Mouse (Mus musculus): ENCODE measurements around the gene Dcakd.

Gene Dcakd

DNA sequence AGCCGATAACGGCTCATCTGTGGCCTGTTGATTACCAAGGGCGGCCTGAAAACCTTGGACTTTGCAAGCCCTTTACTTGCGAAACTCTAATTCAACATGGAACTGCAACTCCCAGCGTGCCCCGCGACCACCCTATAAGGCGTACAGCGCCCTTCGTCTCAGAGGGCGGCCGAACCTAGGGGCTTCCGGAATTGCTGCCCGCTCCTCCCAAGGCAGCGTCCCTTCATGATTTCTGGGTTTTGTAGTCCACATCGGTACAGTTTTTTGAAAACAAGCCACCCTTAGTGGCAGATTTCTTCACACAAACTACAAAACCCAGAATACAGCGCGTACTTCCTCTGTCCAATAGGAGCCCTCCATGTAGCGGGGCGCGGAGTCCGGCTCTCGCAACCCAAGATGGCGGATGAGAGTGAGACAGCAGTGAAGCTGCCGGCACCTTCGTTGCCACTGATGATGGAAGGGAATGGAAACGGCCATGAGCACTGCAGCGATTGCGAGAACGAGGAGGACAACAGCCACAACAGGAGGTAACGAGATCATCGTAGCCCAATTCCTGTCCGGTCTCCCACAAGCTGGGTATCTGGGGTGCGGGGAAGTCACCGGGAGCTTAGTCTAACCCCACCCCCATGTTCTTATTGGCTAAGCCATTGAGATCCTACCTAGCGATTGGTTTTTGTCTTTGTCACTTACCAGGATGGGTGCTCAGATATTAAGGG, at the start of gene Dcakd, which contains the start of gene Nmt1:
Gene Dcakd (minus strand): TSS at position 158 of the 716 bp plus-strand sequence.
Gene Nmt1 (plus strand): TSS at position 15 of the 716 bp plus-strand sequence.
- peak; percentile 83 to 90 for DNase-seq (ENCODE audit: low spot score in 2 of 2)

DNA sequence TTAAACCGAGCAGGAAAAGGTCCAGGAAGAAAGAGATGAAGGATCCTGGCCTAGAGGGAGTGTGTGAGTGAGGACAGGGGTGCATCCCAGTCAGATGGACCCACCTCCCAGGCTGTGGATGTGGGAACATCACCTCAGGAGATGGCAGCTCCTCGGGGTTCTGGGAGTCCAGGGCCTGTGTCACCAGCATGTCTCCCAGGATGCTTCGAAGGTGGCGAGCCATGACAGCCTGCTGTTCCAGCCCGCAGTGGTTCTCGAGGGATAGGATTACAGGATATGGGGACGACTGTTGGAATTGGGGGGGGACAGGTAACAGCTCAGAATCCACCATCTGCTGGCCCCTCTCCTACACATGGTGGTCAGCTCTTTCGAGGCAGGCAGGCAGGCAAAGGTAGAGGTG, 48.4 kb upstream of the Dcakd start:
- DNase-seq (ENCODE audit: low spot score in 2 of 2), result no peak

DNA sequence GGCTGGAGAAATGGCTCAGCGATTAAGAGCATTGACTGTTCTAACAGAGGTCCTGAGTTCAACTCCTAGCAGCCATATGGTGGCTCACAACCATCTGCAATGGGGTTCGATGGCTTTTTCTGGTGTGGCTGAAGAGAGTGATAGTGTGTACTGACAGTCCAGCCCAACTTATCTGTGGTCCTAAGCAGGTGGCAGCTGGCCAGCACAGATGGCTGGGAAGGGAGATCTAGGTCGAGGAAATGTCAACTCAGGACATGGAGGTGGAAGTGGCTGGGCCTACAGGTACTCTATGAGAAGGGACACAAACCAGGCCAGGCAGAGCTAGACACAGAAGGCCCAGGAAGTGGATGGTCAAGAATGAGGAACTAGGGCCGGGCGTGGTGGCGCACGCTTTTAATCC, 47.9 kb upstream of the Dcakd start:
- DNase-seq (ENCODE audit: low spot score in 2 of 2), result no peak

DNA sequence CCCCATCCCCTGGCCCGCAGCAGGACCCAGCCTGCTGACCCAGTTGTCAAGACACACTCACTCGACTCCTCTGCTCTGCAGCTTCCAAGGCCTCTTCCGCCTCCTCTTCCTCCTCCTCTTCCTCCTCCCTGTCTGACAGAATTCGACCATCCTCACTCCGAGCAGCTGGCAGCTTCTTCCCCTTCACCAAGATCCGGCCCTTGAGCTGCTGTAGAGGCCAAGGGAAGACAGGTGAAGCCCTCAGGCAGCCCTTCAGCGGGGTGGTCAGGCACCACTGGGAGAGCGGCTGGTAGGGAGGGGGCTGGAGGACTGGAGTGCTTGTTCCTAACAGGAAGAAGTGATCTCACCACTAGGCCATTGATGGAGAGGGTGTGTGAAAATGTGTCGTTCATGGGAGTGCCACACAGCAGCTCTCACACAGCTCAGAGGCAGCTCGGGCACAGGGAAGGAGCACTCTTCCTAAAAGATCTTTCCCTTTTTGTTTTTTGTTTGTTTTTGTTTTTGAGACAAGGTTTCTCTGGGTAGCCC, 46.7 kb upstream of the Dcakd start:
- DNase-seq (ENCODE audit: low spot score in 2 of 2), result no peak

DNA sequence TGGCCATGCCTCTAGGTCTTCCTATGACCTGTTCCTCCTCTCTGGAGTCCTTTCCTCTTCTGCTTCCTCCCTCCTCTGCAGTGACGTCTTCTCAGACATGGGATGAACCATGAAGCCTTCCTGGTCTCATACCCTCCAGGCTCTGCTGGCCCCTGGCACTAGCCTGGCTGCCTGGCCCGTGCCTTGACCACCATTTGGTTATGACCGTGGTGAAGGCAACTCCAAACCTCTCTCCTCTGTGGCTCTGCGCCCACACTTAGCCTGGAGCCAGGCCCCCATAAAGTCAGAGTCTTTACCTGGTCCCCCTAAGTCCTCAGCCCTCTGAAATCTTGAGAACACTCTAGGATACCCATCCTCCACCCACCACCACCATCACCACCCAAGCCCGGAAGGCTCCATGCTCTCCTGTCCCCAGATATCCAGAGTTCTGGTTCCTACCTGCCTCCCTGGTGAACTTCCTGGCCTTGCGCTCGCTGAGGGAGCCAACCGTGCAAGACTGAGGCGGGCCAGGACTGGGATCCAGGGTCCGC, 46.1 kb upstream of the Dcakd start:
- no peak for DNase-seq (ENCODE audit: low spot score in 2 of 2)

DNA sequence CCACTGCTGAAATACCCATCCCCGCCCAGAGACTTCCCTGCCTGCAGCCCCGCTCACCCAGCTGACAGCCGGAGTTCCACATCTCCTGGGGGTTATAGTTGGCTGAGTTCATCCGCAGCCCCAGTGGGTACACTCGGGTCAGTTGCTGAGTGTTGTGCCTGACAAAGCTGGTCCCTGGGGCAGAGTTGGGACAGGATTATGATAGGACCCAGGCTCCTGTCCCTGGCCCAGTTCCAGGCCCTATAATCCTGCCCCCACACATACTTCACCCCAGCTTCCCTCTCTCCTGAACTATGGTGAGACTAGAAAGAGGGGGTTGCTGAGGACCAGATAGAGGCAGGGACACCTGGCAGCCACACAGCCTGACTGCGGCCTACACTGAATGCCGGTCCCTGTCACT, 45.5 kb upstream of the Dcakd start:
- DNase-seq (ENCODE audit: low spot score in 2 of 2), result no peak

DNA sequence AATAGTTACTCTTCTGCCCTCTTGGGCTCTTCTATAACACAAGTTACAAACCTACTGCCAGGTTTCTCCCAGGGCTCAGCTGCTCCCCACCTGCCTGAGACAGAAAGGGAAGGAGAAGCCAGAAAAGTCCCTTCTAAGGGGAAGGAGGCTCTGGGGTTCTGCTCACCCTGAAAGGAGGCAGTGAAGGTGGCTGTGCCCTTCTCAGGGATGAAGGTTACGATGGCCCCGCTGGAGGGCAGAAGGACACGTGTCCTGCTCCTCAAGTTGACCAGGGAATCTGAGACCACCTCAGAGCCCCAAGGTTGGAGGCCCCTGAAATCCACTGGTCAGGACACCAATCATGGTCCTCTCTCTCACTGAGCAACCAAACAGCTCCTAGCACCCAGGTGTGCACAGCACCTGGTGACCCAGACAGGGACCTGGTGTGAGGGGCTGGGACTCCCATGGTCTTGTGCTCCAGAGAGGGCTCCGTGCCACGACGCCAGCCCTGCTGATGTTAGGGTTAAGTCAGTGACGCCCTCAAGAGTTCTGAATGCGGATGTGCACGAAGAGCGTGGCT, 42.3 kb upstream of the Dcakd start:
- DNase-seq (ENCODE audit: low spot score in 2 of 2), result no peak

DNA sequence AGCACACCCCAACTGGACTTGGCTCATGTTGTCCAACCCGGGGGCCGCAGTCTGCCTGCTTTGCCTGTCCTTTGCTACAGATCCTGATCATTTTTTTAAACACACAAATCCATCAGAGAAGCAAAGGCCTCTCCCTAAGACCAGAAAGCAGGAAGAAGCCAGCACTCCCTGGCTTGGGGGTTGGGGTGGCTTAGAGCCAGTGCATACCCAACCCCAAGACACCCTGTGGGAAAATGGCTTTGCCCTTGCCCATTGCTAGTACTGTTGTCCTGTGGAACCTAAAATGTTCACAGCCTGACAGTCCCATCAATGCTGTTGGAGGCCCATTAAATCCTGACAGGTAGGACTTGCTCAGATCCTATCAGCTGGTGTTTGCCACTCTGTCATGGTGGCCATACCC, 41.6 kb upstream of the Dcakd start:
- DNase-seq (ENCODE audit: low spot score in 2 of 2), result no peak

DNA sequence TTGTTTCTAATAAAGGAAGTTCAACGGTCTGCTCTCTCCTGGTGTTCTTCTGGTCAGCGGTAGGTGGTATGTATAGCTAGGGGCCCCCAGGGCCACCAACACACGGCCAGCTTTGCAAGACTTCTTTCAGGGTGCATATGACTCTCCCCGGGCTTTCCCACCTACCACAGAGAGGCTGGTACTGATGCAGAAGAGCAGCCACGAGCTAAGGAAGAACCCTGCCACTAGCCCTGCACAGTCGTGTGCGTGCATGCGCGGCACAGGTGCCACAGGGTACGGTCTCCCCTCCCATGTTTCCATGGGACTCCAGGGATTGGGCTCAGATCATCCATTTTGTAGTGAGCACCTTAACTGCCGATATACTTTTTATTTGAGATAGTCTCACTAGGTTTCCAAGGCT, 40.8 kb upstream of the Dcakd start:
- no peak for DNase-seq (ENCODE audit: low spot score in 2 of 2)

DNA sequence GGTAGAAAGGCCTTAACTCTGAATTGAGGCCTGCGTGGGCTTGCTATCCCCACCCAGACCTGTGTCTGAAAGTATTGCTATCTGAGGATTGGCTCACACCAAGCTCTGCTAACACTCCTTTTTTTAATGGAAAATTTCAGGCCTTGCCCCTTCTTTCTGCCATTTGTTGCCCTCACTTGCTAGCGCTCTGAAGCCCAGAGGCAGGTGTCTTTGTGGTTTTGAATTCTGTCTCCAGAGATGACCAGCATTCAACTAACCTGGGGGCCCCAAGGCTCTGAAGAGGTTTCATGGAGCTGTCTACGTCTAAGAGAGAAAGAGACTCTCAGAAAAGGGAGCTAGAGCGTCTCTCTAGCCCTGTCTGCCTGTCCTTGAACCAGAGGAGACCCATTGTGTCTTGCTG, 40.1 kb upstream of the Dcakd start:
- DNase-seq (ENCODE audit: low spot score in 2 of 2), result no peak

DNA sequence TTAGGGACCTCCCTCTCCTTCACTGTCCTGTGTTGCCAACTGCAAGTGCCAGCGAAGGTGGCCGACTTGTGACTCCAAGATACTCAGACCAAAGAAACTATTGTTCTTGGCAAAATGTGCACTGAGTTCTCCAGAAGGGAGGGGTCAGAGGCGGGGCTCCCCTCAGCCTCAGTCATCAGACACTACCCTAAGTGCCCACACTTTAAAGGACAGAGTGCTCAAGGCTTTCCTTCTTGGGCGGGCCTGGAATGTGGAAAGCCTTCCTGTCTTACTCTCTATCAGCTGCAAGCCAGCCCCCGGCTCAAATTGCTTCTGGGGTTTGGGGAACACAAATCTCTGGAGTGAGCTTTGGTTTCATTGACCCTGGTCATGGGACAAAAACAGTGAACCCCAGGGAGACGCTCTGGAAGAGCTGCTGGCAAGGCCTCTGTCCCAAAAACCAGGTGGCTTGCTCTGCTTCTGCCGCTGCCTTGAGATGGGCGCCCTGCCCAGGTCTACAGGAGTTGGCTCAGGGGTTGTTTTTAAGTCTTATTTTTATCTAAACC, 39.4 kb upstream of the Dcakd start:
- no peak for DNase-seq (ENCODE audit: low spot score in 2 of 2)

DNA sequence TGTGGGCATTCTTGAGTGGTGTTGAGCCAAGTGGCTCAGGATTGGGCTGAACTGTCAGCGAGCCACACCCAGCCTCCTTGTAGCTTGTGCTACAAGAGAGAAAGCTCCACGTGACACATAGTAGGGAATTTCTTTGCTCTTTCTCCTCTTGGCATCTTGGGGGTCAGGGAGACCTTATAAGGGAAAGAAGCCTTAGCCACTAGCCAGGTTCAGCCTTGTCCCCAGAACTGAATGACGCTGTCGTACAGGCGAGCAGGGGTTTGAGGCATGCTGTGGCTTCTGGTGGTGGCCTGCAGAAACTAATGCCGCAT, 38.9 kb upstream of the Dcakd start:
- DNase-seq (ENCODE audit: low spot score in 2 of 2), result no peak

DNA sequence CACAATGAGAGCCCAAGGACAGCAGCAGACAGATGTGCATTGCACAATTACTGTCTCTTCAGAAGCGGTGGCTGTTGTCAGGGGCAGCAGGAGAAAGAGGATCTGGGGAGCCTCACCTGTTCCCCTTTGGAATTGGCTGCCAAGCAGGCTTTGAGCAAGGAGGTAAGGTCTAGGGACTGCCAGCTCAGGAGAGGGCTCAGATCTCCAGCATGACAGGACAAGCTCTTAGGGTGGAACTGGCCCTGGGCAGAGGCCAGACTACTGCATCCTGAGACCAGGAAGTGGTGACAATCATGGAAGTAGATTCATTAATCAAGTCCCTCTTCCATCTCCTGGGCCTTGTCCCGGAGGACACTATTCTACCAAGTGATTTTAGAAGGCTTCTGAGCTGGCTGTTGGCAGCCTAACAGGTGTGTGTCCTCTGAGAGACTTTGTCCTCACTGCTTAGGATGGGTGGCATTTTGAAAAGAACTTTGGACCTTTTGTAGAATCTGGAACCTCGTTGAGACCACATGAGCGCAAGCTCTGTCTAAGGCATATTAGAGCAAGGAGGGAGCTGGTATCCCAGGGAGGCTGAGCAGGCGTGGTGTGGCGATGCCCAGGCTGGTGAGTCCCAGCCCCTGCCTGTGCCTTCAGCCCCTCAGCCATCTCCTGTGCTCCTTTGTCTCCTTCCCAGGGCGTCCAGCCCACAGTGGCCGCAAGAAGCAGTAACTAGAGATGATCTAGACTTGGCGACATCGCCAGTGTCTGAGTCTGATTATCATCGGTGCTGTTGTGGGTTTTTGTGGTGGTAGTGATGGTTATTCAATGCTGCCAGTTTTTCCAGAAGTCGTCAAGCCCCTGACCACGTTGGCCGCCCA, 38.3 kb upstream of the Dcakd start:
- no peak for DNase-seq (ENCODE audit: low spot score in 2 of 2)

DNA sequence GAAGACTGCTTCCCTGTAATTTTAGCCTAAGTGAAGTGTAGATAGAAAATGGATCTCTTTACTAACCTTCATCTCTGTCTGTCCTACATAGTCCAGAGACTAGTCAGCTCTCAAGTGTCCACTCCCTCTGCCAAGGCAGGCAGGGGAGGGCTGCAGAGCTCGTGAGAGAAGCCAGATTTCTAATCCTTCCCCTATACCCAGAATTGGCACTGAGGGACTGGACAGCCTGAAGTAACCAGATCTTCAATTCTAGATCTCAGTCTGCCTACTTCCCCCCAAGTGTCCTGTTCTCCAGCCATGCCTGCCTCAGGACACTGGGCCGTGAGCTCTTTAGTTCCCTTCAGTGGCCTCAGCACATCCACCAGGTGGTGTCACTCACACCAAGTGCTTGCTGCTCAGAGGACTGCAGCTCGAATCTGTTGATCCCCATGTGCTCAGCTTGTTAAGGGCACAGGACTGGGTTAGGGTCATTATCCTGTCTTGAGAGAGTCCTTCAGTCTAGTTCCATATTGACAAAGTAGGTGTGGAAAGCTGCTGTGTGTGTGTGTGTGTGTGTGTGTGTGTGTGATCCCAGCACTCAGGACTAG, 30.5 kb upstream of the Dcakd start:
- DNase-seq (ENCODE audit: low spot score in 2 of 2), result no peak

DNA sequence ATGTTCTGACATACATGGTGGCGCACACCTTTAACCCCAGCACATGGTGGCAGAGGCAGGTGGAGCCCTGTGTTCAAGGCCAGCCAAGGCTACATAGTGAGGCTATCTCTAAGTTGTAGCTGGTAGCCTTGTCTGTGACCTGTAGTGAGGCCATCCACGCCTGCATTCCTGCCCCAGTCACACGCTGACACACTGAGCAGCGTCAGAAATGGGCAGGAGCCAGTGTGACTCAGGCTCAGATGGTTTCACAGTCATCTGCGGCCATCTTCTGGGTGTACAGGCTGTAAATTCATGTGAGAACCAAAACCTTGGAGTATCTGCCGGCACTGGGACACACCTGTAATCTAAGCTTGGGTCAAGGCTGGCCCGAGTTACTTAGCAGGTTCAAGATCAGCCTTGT, 28.5 kb upstream of the Dcakd start:
- DNase-seq (ENCODE audit: low spot score in 2 of 2), result no peak

DNA sequence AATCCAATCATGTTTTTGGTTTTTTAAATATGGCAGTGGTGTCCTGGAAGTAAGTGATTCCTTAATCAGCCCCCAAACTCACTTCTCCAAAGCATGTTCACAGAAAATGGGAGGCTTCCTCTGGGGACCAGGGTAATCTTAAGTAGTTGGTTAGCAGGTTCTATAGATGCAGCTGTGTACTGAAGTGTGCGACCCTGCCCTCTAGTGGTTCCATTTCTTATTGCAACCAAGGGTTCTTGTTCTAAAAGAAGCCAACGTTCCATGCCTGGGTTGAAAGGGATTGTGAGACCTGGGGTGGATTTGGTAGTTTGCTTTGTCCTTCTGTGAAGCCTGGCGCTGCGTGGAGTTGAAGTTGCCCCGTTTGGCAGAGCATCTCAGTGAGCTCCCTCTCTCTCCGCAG, 26.7 kb upstream of the Dcakd start:
- DNase-seq (ENCODE audit: low spot score in 2 of 2), result peak; percentile 72 to 81

DNA sequence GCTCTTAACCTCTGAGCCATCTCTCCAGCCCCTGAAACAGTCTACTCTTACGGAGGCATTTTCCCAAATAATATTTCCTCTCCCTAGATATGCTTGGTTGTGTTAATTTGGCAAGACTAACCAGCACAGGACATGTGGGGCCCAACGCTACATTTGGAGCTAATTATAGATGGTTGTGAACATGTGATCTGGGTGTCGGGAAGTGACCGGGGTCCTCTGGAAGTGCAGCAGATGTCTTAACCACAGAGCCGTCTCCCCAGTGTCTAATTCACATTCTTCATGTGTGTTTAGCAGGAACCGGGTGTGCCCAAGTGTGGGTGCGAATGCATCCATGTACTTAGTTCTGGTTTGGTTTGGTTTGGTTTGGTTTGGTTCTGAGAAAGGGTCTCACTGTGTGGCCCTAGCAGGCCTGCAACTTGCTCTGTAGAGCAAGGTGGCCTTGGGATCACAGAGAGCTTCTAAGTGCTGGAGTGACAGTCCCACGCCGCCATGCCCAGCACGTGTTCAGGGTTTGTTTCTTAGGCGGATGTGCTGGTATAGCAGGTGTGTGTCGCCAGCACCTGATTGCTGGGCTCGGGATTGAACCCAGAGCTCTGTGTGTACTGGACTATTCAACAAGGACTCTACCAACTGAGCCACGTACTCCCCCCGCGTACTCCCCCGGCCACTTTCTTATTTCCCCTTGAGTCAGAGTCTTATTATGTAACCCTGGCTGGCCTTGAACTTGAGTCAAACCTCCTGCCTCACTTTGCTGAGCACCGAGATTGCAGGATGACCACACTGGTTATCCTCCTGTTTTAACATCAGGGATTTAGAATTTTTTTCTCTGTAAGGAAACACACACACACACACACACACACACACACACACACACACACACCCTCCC, 25.3 kb upstream of the Dcakd start:
- DNase-seq (ENCODE audit: low spot score in 2 of 2), result no peak

DNA sequence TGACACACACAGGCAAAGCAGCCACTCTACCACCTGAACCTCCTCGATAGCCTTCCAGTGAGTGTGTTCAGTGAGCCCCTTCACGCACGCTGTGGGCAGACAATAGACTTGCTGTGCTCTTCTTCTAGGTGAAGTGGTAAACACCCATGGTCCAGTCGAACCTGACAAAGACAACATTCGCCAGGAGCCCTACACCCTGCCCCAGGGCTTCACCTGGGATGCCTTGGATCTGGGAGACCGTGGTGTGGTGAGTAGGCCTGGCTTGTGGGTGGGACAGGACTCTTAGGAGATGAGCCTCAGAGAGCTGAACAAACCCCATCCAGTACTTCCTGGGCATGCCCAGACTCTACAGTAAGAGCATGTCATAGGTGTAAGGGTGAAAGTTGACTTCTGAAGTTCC, 23.9 kb upstream of the Dcakd start:
- DNase-seq (ENCODE audit: low spot score in 2 of 2), result no peak

DNA sequence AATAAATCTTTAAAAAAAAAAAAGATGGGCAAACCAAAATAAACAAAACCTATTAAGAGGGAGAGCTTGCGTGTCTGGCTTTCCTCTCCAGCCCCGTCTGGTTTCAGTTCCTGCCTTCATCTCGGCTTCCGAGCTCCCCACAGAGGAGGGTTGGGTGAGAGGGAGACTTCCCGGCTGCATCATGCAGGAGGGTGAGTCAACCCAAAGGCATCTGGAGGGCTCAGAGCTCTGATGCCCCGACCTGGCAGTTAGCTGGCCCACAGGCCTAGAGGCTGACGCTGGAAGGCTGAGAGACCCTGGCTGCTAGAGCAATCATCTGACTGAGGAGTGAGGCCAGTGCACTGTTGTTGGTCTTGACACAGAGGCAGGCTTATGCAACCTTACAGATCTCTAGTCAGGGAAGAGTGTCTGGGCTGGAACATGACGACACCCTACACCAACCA, 23.1 kb upstream of the Dcakd start:
- no peak for DNase-seq (ENCODE audit: low spot score in 2 of 2)

DNA sequence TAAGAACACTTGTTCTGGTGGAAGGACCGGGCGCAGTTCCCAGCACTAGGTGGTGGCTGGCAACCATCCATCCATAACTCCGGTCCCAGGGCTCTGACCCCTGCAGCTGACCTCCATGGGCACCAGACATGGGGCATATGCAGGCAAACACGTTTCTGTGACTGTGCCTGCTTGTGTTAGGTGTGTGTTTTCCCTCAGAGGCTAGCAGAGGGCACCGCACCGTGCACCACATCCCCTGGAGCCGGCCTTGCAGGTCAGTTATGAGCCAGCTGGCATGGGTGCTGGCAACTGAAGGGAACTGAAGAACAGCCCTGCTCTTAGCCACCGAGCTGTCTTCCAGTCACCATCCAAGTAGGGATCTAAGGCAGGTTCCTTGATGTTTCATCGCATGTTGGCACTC, 22.0 kb upstream of the Dcakd start:
- no peak for DNase-seq (ENCODE audit: low spot score in 2 of 2)

DNA sequence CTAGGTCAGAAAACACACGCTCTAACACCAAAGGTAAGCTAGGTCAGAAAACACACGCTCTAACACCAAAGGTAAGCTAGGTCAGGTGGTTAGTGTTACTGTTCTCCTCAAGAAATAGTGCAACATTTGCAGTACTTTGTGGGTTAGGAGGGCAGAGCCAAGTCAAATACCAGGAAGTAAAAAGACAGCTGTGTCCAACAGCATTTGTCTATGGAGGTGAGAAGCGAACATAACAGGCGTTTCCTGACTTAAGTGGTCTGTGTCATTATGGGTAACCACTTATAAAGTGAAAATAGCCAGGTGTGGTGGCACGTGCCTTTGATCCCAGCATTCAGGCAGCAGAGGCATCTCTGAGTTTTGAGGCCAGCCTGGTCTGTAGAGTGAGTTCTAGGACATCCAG, 21.5 kb upstream of the Dcakd start:
- DNase-seq (ENCODE audit: low spot score in 2 of 2), result no peak
